Mouse (Mus musculus): Measurements from ENCODE around the gene Rad51c. TPM values are rescaled to one million over a fixed set of nuclear protein-coding genes. Genes with fewer than 3 reads are reported as not detected.
A peak's percentile ranks its signal among the peaks of the same experiment; 100 is the strongest.
"Not testable (repeated sequence)": the region's sequence is repeated elsewhere in the genome, so short reads cannot be mapped to it uniquely, and the experiment has no call there.

Gene Rad51c
- total RNA-seq (2015) (4.6 and 4.8 TPM in 2 replicates), total RNA-seq (2017) (5.2 and 5.7 TPM in 2 replicates)

DNA sequence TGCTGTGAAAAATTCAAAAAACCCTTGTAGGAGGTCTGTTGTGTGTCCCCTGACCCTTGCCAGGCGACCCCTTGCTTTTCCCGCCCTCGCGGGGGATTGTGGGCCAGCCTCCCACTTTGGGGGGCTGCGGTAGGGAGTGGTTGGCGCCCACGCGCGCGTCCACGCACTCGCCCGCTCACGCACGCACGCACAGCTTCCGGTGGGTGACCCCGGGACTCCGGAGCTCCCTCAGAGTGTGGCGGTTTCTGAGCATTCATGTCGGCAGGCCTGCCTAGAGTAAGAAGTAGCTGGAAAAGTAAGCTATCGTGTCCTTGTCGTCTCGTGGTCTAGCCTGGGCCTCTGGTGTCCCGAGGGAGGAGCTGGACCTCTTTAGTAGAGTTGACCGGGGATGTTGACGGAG is at the start of gene Rad51c, which contains the start of gene Tex14:
Gene Rad51c, minus strand, starts transcription at position 79 of the 400 bp plus-strand sequence.
Gene Tex14, plus strand, starts transcription at position 190 of the 400 bp plus-strand sequence.
- ATAC-seq (ENCODE audit: poor library complexity, severe bottlenecking): no peak

DNA sequence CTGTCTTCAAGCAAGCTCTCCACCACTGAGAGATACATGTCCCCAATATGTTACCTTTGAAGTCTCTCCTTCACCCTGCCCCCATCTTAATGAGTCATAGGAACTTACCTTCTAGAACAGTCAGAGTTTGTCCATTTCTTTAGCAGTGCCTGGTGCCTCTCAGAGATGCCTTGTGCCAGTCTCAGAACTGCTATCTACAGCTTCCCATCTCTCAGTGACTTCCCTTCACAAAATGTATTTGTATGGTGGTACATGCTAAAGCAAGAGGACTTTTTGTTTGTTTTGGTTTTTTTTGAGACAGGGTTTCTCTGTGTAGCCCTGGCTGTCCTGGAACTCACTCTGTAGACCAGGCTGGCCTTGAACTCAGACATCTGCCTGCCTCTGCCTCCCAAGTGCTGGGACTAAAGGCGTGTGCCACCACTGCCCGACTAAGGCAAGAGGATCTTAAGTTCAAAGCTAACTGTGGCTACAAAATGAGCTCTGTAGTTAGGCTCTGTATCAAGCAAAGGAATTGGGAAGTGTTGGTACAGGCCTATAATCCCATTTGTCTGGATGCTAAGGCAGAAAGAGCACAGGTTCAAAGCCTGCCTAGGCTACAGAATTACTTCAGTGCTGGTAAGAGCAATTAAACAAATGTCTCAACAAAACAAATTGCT is 49.4 kb upstream of the Rad51c start:
- ATAC-seq (ENCODE audit: poor library complexity, severe bottlenecking): no peak

DNA sequence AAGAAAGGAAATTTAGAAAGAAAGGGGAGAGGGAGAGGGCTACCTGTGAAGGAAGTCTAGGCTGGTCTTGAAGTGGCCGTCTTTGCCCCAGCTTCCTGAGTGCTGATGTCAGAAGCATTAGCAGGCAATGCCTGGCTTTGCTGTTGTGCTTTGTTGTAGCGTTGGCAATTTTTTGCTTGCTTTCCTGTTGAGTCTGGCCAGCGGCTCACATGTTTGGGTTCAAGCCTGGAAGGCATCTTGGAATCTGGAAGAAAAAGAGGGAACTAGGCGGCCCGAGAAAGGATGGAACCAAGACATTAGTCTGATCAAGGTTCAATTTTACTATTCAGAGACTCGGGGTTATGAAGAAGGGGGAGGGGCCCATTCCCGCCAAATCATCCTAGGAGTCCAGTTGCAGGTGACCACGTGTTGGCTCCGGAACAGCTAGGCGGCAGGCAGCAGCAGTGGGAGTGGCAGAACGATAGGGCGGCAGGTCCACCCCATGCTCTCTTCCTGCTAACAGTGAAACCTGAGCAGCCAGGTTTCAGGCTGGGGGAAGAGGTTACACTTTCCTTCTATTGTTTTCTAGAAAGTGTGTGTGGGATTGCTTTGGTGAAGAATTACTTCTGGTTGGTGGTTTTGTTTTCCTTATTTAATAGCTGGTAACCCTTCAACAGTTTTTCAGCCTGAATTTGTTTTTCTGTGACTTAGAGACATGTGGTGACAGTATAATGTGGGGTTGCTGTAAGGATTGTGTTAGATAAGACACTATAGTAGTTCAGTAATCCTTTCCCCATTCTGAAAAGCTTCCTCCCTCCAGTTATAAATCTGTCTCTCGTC is 48.7 kb upstream of the Rad51c start:
- no peak for ATAC-seq (ENCODE audit: poor library complexity, severe bottlenecking)

DNA sequence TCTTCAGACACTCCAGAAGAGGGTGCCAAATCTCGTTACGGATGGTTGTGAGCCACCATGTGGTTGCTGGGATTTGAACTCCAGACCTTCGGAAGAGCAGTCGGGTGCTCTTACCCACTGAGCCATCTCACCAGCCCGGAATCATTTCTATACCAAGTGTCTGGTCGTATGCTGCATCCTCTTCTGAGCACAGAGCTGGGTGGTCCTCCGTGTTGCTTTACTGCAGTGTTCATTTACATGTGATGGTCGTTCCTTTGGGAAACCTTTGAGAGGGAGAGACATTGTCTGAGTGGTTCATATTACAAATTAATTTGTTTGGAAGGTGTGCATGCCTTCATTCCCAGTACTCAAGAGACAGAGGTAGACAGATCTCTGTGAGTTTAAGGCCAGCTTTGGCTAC is 48.0 kb upstream of the Rad51c start:
- not testable (repeated sequence) for ATAC-seq (ENCODE audit: poor library complexity, severe bottlenecking)

DNA sequence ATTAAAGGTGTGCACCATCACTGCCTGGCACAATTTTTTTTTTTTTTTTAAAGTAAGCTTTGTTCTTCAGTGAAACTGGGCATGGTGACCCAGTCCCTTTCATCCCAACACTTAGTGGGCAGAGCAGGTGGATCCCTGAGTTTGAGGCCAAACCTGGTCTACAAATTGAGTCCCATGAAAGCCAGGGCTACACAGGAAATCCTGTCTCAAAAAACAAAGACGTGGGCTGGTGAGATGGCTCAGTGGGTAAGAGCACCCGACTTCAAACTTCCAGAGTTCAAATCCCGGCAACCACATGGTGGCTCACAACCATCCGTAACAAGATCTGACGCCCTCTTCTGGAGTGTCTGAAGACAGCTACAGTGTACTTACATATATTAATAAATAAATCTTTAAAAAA is 45.1 kb upstream of the Rad51c start:
- ATAC-seq (ENCODE audit: poor library complexity, severe bottlenecking): not testable (repeated sequence)

DNA sequence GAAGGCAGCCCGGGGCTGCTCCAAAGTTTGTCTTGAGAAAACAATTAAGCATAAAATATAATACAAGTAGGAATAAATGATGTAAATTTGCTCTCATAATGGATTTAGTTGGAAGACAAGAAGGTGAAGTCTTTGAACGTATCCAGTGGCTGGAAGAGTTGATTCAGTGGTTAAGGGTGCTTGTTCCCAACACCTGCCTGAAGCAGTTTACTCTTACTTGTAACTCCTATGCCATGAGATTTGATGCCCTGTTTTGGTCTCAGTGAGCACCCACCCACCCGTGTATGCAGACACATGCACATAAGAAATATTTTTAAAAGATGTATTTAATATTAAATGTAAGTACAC is 44.4 kb upstream of the Rad51c start:
- ATAC-seq (ENCODE audit: poor library complexity, severe bottlenecking): peak; percentile 14; the same call in 1 of the 2 replicates

DNA sequence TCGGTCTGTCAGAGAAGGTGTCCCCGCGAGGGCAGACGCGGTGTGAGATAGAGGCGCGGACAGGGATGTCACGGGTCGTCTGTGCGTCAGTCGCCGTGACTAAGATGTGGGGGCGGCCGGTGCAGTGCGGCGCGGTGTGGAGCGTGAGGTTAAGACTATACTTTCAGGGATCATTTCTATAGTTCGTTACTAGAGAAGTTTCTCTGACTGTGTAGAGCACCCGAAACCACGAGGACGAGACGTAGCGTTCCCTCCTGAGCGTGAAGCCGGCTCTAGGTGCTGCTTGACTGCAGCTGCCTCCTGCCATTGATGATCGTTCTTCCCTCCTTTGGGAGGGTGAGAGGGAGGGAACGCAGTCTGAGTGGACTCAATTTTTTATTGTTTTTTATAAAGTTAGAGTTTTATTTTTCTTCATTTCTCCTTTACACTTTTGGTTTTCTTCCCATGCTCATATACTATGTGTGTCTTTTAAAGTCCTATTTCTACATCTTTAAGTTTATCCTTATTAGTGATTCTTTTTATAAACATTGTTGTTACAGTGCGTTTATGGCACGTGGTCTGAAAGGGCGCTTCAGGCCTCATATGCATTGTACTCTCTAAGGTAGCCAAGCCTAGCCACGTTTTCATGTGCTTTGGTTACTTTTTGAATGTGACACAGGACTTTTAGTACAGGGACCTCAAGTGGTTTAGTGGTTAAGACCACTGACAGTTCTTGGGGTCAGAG is 43.9 kb upstream of the Rad51c start:
- peak; percentile 50 for ATAC-seq (ENCODE audit: poor library complexity, severe bottlenecking)

DNA sequence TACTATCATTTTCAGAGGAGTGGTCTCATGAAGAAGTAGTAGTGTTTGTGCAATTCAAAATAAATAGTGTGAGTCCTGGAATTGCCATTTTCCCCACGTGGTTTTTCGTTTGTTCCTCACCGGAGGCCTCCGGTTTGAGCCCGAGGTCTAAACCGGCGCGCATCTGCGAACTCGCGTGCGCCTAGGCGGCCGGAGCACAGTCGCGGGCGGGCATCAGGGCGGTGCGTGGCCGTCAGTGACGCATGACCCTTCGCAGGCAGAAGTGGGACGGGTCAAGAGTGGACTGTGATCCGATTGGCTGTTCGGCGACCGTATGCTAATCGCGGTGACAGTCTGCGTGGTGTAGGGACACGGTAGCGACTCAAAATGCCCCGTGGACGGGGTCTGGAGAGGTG is 43.3 kb upstream of the Rad51c start:
- peak; percentile 88 for ATAC-seq (ENCODE audit: poor library complexity, severe bottlenecking)

DNA sequence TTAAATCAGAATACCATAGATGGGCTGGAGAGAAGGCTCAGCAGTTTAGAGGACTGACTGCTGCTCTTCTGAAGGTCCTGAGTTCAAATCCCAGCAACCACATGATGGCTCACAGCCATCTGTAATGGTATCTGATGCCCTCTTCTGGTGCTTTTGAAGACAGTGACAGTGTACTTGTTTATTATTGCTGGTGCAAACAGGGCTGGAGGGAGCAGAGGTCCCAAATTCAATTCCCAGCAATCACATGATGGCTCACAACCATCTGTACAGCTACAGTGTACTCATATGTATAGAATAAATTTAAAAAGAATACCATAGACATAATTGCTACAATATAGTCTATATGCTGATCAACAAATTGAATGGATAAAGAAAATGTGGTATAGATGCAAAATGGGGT is 42.7 kb upstream of the Rad51c start:
- no peak for ATAC-seq (ENCODE audit: poor library complexity, severe bottlenecking)

DNA sequence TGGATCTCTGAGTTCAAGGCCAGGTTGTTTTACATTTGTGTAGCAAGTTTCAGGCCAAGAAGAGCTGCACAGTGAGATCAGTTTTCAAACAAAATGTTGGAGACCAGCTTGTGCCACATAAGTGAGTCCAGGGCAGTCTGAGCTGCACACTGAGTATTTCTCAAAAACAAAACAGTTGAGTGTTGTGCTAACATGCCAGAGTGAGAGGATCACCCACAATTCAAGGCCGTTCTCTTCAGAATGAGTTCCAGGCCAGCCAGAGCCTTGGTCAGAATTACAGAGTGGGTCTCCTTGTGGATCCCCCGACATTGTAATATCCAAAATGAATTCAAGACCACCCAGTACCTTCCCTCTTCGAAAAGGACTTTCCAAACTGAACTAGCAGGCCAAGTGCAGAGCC is 41.4 kb upstream of the Rad51c start:
- ATAC-seq (ENCODE audit: poor library complexity, severe bottlenecking): no peak

DNA sequence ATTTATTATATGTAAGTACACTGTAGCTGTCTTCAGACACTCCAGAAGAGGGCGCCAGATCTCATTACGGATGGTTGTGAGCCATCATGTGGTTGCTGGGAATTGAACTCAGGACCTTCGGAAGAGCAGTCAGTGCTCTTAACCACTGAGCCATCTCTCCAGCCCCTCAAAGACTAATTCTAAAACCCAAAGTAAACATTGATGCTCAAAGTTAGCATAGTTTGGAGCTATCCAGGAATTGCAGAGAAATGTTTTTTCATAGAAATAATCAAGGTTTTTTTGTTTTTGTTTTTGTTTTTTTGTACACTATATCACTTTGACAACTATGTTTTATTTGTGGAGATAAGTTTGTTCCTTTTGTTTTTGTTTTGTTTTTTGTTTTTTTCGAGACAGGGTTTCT is 40.8 kb upstream of the Rad51c start:
- ATAC-seq (ENCODE audit: poor library complexity, severe bottlenecking): not testable (repeated sequence)

DNA sequence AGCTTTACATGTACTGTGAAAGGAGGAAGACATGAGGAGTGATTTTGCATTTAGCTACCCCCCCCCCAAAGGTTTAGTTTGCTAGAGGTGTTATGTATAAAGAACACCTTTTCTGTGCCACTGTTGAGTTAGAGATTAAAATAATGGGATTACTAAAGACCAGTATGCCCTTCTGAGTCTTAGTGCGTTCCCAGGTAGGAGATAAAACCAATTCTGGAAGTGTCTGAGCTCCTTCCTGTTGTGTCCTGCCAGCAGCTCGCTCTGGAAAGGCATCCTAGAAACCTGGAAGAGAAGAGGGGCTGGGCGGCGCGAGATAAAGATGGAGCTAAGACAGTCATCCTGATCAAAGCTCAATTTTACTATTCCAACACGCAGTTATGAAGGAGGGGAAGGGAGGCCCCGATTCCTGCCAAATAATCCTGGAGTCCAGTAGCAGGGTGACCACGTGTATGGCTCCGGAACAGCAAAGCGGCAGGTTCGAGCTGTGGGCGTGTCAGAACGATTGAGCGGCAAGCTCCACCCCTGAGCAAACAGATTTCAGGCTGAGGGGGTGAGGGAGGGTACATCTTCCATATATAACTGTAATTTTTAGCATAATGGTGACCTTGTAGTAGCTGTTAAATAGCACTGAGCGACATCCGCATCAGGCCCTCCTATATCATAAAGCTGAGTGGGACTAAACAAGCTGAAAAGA is 40.1 kb upstream of the Rad51c start:
- no peak for ATAC-seq (ENCODE audit: poor library complexity, severe bottlenecking)

DNA sequence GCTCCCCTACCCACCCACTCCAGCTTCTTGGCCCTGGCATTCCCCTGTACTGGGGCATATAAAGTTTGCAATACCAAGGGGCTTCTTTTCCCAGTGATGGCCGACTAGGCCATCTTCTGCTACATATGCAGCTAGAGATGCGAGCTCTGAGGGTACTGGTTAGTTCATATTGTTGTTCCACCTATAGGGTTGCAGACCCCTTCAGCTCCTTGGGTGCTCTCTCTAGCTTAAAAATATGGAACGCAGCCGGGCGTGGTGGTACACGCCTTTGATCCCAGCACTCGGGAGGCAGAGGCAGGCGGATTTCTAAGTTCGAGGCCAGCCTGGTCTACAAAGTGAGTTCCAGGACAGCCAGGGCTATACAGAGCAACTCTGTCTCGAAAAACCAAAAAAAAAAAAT is 39.3 kb upstream of the Rad51c start:
- ATAC-seq (ENCODE audit: poor library complexity, severe bottlenecking): not testable (repeated sequence)

DNA sequence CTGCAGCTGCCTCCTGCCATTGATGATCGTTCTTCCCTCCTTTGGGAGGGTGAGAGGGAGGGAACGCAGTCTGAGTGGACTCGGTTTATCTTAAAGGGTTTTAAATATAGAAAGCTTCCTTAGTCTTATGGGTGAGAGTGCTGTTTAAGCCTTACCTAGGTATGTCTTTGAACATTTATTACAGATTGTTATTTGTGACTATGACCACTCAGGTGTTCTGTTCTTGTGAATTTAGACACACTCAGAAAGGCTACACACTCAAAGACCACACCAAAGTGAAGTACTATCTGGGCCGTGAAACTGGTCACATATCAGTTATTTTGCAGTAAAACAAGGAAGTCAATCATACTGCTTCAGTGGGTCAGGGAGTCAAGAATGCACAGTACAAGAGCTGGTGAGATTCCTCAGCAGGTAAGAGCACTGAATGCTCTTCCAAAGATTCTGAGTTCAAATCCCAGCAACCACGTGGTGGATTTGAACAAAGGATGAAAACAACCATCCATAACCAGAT is 38.7 kb upstream of the Rad51c start:
- ATAC-seq (ENCODE audit: poor library complexity, severe bottlenecking): peak; percentile 48

DNA sequence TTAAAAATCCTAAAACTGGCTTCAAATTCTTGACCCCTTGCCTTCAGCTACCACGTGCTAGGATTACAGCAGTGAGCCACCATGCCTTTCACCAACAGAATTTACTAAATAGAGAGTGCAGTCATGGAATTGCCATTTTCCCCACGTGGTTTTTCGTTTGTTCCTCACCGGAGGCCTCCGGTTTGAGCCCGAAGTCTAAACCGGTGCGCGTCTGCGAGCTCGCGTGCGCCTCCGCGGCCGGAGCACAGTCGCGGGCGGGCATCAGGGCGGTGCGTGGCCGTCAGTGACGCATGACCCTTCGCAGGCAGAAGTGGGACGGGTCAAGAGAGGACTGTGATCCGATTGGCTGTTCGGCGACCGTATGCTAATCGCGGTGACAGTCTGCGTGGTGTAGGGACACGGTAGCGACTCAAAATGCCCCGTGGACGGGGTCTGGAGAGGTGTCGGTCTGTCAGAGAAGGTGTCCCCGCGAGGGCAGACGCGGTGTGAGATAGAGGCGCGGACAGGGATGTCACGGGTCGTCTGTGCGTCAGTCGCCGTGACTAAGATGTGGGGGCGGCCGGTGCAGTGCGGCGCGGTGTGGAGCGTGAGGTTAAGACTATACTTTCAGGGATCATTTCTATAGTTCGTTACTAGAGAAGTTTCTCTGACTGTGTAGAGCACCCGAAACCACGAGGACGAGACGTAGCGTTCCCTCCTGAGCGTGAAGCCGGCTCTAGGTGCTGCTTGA is 38.1 kb upstream of the Rad51c start:
- ATAC-seq (ENCODE audit: poor library complexity, severe bottlenecking): peak; percentile 97

DNA sequence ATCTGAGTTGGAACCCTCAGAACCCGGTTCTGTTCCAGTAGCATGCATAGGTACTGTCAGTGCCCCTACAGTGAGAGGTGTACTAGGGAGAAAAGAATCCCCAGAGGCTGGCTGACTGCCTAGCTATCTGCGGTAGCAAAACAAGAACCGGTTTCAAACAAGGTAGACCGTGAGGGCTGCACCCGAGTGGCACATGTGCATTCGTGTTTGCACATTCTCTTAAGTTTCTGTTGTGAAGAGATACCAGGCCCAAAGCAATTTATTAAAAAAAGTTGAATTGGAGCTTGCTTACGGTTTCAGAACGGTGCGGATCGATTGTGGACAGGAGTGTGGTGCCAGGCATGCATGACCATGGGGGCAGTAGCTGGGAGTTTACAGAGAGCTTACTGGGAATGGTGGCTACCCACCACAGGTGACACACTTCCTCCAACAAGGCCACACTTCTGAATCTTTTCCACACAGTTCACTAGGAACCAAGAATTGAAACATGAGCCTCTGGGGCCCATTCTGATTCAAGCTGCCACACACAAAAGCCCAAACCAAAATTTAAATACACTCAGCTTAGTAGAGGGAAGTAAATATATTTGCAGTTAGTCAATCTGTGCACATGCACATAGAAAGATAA is 35.2 kb upstream of the Rad51c start:
- no peak for ATAC-seq (ENCODE audit: poor library complexity, severe bottlenecking)

DNA sequence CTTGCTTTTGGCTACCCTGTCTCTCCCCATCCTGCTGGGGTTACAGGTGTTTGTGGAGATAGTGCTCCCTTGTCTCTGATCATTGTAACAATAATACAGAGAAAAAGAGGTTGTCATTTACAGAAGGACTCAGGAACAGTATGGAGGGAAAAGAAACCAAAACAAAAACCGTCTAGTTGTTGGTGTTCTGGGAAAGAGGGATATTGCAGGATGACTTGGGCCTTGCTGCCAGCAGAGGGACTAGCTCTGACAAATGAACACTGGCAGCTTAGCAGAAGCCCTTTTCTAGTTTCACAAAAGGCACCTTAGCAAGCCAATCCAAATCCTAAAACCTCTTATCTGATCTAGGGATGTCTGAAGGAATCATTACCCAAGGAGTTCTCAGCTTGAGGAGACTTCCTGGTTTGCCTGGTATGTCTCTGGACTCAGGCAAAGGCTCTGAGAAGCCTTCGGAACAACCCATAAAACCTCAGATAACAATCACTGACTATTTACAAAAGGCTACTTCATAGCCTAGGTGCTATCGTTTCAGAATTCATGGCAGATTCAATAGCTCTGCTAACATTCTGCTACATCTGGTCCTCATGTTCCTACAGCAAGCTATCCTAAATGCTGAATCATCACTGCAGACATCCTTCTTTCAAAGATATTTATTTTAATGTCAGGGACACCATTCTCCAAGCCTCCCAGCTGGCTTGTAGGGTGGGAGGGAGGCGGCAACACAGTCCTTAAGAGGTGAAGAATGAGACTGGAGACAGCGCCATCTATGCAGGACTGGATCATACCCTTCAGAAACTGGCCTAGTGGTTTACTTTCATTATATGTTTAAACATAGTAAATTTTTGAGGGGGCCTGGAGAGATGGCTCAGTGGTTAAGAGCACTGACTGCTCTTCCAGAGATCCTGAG is 31.8 kb upstream of the Rad51c start:
- no peak for ATAC-seq (ENCODE audit: poor library complexity, severe bottlenecking)

DNA sequence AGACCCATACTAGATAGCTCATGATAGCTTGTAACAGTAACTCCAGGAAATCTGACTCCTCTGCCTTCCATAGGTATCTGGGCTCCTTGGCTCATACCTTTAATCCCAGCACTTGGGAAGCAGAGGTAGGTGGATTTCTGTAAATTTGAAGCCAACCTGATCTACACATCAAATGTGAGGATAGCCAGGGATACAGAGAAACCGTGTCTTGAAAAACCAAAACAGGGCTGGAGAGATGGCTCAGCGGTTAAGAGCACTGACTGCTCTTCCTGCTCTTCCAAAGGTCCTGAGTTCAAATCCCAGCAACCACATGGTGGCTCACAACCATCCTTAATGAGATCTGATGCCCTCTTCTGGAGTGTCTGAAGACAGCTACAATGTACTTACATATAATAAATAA is 30.4 kb upstream of the Rad51c start:
- ATAC-seq (ENCODE audit: poor library complexity, severe bottlenecking): not testable (repeated sequence)
